Mouse (Mus musculus) heart, embryonic 13.5 days (tissue): ENCODE results near the gene Igsf10. TPM values are rescaled to one million over a fixed set of nuclear protein-coding genes. Genes with fewer than 3 reads are reported as not detected.
"Not testable (repeated sequence)": the region's sequence is repeated elsewhere in the genome, so short reads cannot be mapped to it uniquely, and the experiment has no call there.

ENCODE experiments used
- ATAC-seq: fragments of 200-750 bp; cut with Nextera tagmentation; 2 replicates; pipeline ENCODE4 v1.8.0; 2017; ENCODE audit warnings: moderate TSS enrichment; ENCODE audit not compliant: insufficient number of reproducible peaks, low FRiP score, low TSS enrichment; ENCODE audit errors: extremely low read depth
- H3K27ac ChIP-seq: fragments of 300-500 bp; sonication (generic); replicated peaks from 2 replicates; pipeline ENCODE4 v1.5.1; 2015; ENCODE audit warnings: moderate library complexity, mild to moderate bottlenecking, inconsistent platforms
- H3K27me3 ChIP-seq: fragments of 300-500 bp; sonication (generic); replicated peaks from 2 replicates; pipeline ENCODE4 v1.6.1; 2015; ENCODE audit warnings: mild to moderate bottlenecking, inconsistent platforms
- H3K36me3 ChIP-seq: fragments of 300-500 bp; sonication (generic); 2 replicates; pipeline ENCODE4 v1.6.1; 2015; ENCODE audit warnings: mild to moderate bottlenecking, inconsistent platforms
- H3K4me1 ChIP-seq: fragments of 300-500 bp; sonication (generic); 2 replicates; pipeline ENCODE4 v1.6.1; 2015; ENCODE audit warnings: inconsistent platforms
- H3K4me2 ChIP-seq: fragments of 300-500 bp; sonication (generic); 2 replicates; pipeline ENCODE4 v1.6.1; 2015; ENCODE audit warnings: inconsistent platforms, mild to moderate bottlenecking, moderate library complexity
- H3K4me3 ChIP-seq: fragments of 300-500 bp; sonication (generic); 2 replicates; pipeline ENCODE4 v1.5.1; 2015; ENCODE audit warnings: moderate library complexity, mild to moderate bottlenecking, inconsistent platforms
- H3K9ac ChIP-seq: fragments of 300-500 bp; sonication (generic); 2 replicates; pipeline ENCODE4 v1.6.1; 2015; ENCODE audit warnings: inconsistent platforms, mild to moderate bottlenecking, moderate library complexity
- H3K9me3 ChIP-seq: fragments of 300-500 bp; sonication (generic); 2 replicates; pipeline ENCODE4 v1.6.1; 2016; ENCODE audit warnings: inconsistent platforms
- WGBS: fragments of 180-500 bp; shearing (Covaris S2); methylation state at CpG from one replicate; pipeline ENCODE4 v1.1.7; 2015; ENCODE audit warnings: mixed read lengths; 5-methylcytosine and 5-hydroxymethylcytosine counted together
- polyA plus RNA-seq: library from polyadenylated mRNA; unstranded; fragments of >200 nt; fragmentation: Nextera tagmentation; extraction: Ambion mirVana; gene quantifications from 2 replicates; pipeline ENCODE4 v1.2.1, GENCODE M21; 2015

Igsf10 gene
- 1.6 and 2.3 TPM in 2 replicates for polyA plus RNA-seq

DNA sequence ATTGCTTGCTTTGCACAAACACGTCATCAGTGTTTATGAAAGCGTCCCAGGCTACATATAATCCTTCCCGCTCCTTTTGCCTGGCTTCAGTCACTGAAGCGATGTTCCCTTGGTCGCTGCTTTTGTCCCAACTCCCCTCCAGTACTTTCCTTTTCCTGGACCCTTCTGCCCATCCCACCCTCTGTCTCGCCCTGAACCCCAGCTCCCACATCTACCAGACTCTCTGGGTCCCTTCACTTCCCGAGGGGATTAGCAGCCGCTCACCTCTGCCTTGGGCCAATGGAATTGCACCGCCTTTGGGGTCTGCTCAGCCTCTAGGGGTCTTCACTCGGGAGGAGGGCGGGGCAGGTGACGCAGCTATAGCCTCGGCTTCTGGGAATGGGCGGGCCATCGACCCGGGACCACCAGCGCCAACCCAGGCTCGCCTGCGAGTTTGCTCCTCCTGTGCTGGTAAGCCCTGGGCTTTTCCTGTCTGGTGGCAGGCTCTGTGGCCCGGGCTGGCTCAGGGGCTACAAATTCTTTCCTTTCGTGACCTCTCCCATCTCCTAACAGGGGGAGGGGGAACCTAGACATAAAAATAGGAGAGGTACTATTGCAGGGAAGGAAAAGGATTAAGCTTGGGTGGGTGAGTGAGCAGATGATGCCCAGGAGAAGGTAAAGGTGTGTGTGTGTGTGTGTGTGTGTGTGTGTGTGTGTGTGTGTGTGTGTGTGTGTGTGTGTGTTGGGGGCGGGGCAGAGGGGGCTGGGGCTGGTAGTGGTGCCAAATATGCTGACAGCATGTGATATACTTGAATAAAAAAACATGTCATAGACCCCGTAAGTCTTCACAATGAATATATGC, at the start of gene Igsf10:
TSS of gene Igsf10 (minus strand) at position 330 of the 841 bp plus-strand sequence.
- Histone ChIP-seq H3K27ac (peak within 1 kb of the TSS; percentile 73), H3K4me1 (0 out of 2 replicates have a peak, but pooled peaks cover 5% of the 10 kb centered on the region), H3K4me2 (peak within 1 kb of the TSS; percentile 83), H3K36me3 (no peaks in the 10 kb centered on the region), H3K4me3 (peak within 1 kb of the TSS; percentile 83), H3K27me3 (no peaks in the 10 kb centered on the region), H3K9me3 (no peaks in the 10 kb centered on the region), H3K9ac (peak within 1 kb of the TSS; percentile 87)
- ATAC-seq = peak; percentile 80
- WGBS = 3% methylated on average over 22 of the region's 23 CpGs

DNA sequence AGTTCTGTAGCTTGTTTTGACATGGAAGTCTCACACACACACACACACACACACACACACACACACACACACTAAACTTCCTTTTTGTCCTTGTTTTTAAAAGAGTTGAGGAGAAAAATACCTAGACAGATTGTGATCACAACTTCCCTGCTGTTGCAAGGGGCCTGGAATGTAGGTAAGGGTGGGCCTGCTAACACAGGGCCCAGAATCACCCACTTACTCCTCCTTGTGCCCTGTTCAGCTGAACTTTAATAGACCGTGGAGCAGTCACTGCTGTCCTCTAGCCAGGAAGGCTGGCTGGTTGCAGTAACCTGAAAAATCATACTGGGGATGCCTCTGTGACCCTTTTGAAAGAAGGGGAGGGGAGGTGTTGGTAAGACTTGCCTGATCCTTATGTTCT, 41.4 kb upstream of the Igsf10 start:
- H3K4me2 ChIP-seq = no peak overlapping the region
- no peak overlapping the region for H3K27ac ChIP-seq
- no peaks in the 10 kb centered on the region for H3K36me3 ChIP-seq
- H3K9ac ChIP-seq = no peak overlapping the region
- no peaks in the 10 kb centered on the region for H3K27me3 ChIP-seq
- no peak for ATAC-seq
- H3K4me3 ChIP-seq = no peak overlapping the region
- WGBS = 65% methylated on average over 1 of the region's 1 CpGs
- no peaks in the 10 kb centered on the region for H3K4me1 ChIP-seq
- H3K9me3 ChIP-seq = no peaks in the 10 kb centered on the region

DNA sequence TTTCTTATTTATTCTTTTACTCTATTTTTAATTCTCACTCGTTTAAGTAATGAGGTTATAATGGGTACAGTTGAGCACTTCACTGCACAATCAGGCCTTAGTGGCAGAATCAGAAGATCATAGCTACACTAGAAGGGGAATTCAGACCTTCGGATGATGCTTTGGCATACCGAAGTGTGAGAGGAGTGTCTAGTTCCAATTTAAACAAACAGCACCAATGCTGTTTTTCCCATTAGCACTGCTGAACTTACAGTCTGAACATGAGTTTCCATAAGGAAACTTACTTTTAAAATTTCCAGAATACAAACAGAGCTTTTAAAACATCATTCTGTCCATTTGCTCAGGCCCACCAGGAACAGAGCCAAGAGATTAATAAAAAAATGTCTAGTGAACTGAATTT, 40.8 kb upstream of the Igsf10 start:
- Histone ChIP-seq H3K4me2 (no peak overlapping the region), H3K27me3 (no peaks in the 10 kb centered on the region), H3K4me3 (no peak overlapping the region), H3K27ac (no peak overlapping the region), H3K4me1 (no peaks in the 10 kb centered on the region), H3K9ac (no peak overlapping the region), H3K9me3 (no peaks in the 10 kb centered on the region), H3K36me3 (no peaks in the 10 kb centered on the region)
- ATAC-seq = no peak
- 76% methylated on average over 3 of the region's 3 CpGs for WGBS

- 44% methylated on average over 2 of the region's 2 CpGs for WGBS
- H3K4me2 ChIP-seq = no peak overlapping the region
Measured at GRCm38 (mm10) chr3:59384321-59384720, 40.1 kb upstream of the Igsf10 start.

DNA sequence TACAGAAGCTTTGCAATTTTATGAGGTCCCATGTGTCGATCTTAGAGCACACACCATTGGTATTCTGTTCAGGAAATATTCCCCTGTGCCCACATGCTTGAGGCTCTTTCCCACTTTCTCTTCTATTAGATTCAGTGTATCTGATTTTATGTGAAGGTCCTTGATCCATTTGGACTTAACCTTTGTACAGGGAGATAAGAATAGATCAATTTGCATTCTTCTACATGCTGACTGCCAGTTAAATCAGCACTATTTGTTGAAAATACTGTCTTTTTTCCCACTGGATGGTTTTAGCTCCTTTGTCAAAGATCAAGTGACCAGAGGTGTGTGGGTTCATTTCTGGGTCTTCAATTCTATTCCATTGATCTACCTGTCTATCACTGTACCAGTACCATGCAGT, 34.6 kb upstream of the Igsf10 start:
- not testable (repeated sequence) for H3K27me3 ChIP-seq, H3K27ac ChIP-seq, ATAC-seq, H3K4me2 ChIP-seq, H3K9ac ChIP-seq, H3K36me3 ChIP-seq, H3K9me3 ChIP-seq, H3K4me3 ChIP-seq, H3K4me1 ChIP-seq
- 74% methylated on average over 1 of the region's 1 CpGs for WGBS

More at GRCm38 (mm10) chr3:59384321-59384720, 40.1 kb upstream of the Igsf10 start:
- H3K4me3 ChIP-seq = no peak overlapping the region
- no peaks in the 10 kb centered on the region for H3K27me3 ChIP-seq
- no peak overlapping the region for H3K9ac ChIP-seq
- no peak overlapping the region for H3K27ac ChIP-seq
- ATAC-seq = no peak
- H3K4me1 ChIP-seq = no peaks in the 10 kb centered on the region
- no peaks in the 10 kb centered on the region for H3K9me3 ChIP-seq
- H3K36me3 ChIP-seq = no peaks in the 10 kb centered on the region

DNA sequence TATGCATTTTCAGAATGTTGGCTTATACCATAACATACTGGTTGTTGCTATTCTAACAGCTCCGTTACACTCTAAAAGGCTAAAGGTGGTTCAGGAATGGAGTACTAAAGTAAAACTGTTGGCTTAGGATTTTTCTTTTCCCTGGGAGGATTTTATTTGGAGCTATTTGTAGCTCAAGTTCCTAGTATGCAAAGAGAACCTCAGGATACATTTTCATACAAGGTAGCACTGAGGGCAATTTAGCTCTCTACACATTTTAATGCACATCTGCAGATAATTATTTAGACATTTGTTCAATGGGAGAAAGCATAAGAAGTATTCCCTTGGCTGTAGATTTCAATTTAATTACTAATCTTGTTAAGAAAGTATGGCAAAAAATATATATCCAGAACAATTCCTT, 17.7 kb upstream of the Igsf10 start:
- Histone ChIP-seq H3K27me3 (no peaks in the 10 kb centered on the region), H3K9ac (no peak overlapping the region), H3K4me2 (no peak overlapping the region), H3K36me3 (no peaks in the 10 kb centered on the region), H3K27ac (no peak overlapping the region), H3K4me1 (no peaks in the 10 kb centered on the region), H3K4me3 (no peak overlapping the region), H3K9me3 (no peaks in the 10 kb centered on the region)
- ATAC-seq = no peak
- WGBS = 74% methylated on average over 1 of the region's 1 CpGs

DNA sequence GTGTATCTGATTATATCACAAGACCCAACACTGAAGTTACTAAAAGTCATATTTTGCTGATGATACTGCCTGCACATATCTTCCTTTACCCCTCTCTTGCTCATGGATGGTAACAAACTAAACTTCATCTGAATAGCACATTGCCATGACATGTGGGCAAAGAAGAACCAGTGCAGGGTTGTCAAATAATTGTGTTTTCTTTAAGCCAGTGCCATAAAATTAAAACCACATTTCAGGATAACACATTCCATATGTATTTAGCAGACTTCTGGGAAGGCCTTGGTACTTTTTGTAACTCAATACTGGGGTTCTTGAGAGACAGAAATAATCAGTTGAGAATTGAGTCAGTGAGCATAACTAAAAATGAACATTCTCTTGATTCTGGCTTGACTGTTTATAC, 15.9 kb upstream of the Igsf10 start:
- H3K4me2 ChIP-seq = no peak overlapping the region
- no peaks in the 10 kb centered on the region for H3K4me1 ChIP-seq
- no peak overlapping the region for H3K9ac ChIP-seq
- H3K9me3 ChIP-seq = no peaks in the 10 kb centered on the region
- H3K27ac ChIP-seq = no peak overlapping the region
- no peaks in the 10 kb centered on the region for H3K36me3 ChIP-seq
- no peaks in the 10 kb centered on the region for H3K27me3 ChIP-seq
- H3K4me3 ChIP-seq = no peak overlapping the region
- no peak for ATAC-seq

GRCm38 (mm10) chr3:59354156-59354555, 10.0 kb upstream of the Igsf10 start:
- H3K4me1 ChIP-seq = no peaks in the 10 kb centered on the region
- no peak overlapping the region for H3K9ac ChIP-seq
- 81% methylated on average over 3 of the region's 3 CpGs for WGBS
- no peak for ATAC-seq
- no peaks in the 10 kb centered on the region for H3K27me3 ChIP-seq
- no peak overlapping the region for H3K4me3 ChIP-seq
- no peaks in the 10 kb centered on the region for H3K36me3 ChIP-seq
- no peak overlapping the region for H3K4me2 ChIP-seq
- H3K9me3 ChIP-seq = no peaks in the 10 kb centered on the region
- no peak overlapping the region for H3K27ac ChIP-seq

GRCm38 (mm10) chr3:59351768-59352167, 7.6 kb upstream of the Igsf10 start:
- ATAC-seq = no peak
- H3K4me2 ChIP-seq = no peak overlapping the region
- H3K9ac ChIP-seq = no peak overlapping the region
- H3K4me3 ChIP-seq = no peak overlapping the region
- no peaks in the 10 kb centered on the region for H3K4me1 ChIP-seq
- no peaks in the 10 kb centered on the region for H3K27me3 ChIP-seq
- H3K27ac ChIP-seq = no peak overlapping the region
- H3K9me3 ChIP-seq = no peaks in the 10 kb centered on the region
- no peaks in the 10 kb centered on the region for H3K36me3 ChIP-seq

DNA sequence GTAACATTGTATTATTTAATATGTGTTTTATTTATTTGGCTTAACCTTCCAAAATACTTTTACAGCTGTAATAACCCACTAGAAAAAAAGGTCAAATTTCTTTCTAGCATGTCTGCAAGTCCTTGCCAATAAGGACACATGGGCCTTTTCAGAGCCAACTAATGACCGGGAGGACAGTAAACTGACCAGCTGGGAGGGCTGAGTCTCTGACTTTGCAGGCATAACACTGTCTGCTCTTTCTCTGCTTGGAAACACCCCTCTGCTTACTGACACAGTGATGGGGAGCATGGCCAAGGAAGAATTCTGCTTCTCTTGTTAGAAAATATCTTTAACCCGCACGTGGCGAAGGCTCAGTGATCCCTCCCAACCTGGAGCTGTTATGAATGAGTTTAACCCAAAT, 1.2 kb downstream of the Igsf10 start:
- ATAC-seq = no peak
- no peak overlapping the region for H3K27ac ChIP-seq
- H3K9ac ChIP-seq = peak overlapping the region; percentile 42; the same call in 1 of the 2 replicates
- H3K36me3 ChIP-seq = no peaks in the 10 kb centered on the region
- peak overlapping the region; percentile 83 for H3K4me2 ChIP-seq
- H3K4me3 ChIP-seq = peak overlapping the region; percentile 83
- WGBS = 57% methylated on average over 4 of the region's 4 CpGs
- H3K4me1 ChIP-seq = 0 out of 2 replicates have a peak, but pooled peaks cover 5% of the 10 kb centered on the region
- no peaks in the 10 kb centered on the region for H3K27me3 ChIP-seq
- no peaks in the 10 kb centered on the region for H3K9me3 ChIP-seq

DNA sequence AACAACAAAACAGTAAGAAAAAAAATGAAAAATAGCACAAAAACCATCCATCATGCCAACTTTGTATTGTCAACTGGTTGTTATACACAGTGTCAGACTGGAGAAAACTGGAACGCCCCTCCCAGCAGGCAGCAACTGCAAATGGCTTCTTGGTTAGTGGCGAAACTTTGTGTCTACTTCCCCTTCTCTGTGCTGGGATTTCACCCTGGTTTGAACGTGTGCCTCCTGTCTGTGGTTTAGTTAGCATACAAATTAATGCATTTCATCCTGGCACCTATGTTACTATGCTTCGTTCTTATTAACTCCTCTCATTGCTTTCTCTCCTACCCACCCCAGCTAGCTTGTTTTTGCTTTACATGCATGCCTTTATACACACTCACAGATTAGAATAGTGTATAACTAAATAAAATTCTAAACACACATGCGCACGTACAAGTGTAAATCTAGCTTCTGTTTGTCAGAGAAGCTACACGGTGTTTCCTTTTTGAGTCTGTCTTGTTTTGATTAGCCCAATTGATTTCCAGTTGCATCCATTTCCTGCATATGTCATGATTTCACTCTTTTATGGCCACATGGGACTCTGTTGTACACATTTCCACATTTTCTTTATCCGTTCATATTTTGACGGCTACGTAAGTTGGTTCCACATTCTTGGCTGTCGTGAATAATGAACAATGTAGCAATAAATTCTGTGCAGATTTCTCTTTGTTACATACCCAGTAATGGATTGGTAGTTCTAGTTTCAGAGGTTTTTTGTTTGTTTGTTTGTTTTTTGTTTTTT, 2.4 kb downstream of the Igsf10 start:
- Histone ChIP-seq H3K9ac (no peak overlapping the region), H3K4me3 (no peak overlapping the region), H3K27me3 (no peaks in the 10 kb centered on the region), H3K4me1 (0 out of 2 replicates have a peak, but pooled peaks cover 5% of the 10 kb centered on the region), H3K9me3 (no peaks in the 10 kb centered on the region), H3K36me3 (no peaks in the 10 kb centered on the region; the same call in 1 of the 2 replicates), H3K27ac (no peak overlapping the region), H3K4me2 (no peak overlapping the region)
- WGBS = 75% methylated on average over 11 of the region's 11 CpGs
- ATAC-seq = no peak
